In the genomic region with DNA sequence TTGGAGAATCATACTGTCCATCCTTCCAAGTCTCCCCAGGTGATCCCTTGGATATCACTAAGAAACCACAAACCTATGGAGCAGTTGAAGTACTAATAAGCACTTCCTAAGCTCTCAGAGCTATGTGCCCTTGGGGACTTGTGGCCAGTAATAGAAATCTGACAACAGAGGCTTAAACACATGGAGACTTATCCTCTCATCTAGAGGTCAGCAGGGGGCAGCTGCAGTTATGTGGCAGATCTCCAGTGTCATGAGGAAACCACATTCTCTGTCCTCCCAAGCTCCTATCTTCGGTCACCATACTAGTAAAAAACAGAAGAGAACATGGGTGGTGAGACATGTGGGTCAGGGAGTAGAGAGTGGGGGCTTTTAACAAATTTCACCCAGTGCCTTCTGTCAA, we compare ENCODE assay signal across 18 mouse cellular contexts.
A peak's percentile ranks its signal among the peaks of the same experiment; 100 is the strongest.
DNase-seq lines count a peak whose midpoint lies in the region; ATAC-seq lines count a peak whose summit lies in the region.
"Had no signal": no experiment of that assay in that cellular context is flagged by ENCODE, and none has a peak within 500 bp of the region (broad histone marks: within the 10 kb centered on the region; RNA-seq: fewer than 3 reads in every experiment).

No protein-coding gene starts in this region.

- H3K9me3 ChIP-seq in forebrain, embryonic 12.5 days, result no peaks in the 10 kb centered on the region
- H3K9me3 ChIP-seq: heart, embryonic 13.5 days; hindbrain, embryonic 15.5 days; limb, embryonic 15.5 days; stomach, embryonic 15.5 days had no signal

- WGBS in forebrain, embryonic 12.5 days, result 66% methylated on average over 1 of the region's 1 CpGs

- no peak for ATAC-seq in forebrain, embryonic 12.5 days (ENCODE audit: low FRiP score)
- ATAC-seq: forebrain, embryonic 16.5 days had no signal

- no peak overlapping the region for H3K9ac ChIP-seq in forebrain, embryonic 12.5 days
- H3K9ac ChIP-seq: heart, embryonic 13.5 days; hindbrain, embryonic 15.5 days; limb, embryonic 15.5 days; stomach, embryonic 15.5 days had no signal

- no peak overlapping the region for H3K27ac ChIP-seq in forebrain, embryonic 12.5 days
- H3K27ac ChIP-seq: heart, embryonic 13.5 days; hindbrain, embryonic 15.5 days; kidney, postnatal 0 days; limb, embryonic 15.5 days; stomach, embryonic 15.5 days had no signal

- no peak overlapping the region for H3K4me3 ChIP-seq in forebrain, embryonic 12.5 days (replicated peaks)
- H3K4me3 ChIP-seq: heart, embryonic 13.5 days; hindbrain, embryonic 15.5 days; limb, embryonic 15.5 days; stomach, embryonic 15.5 days had no signal

- H3K36me3 ChIP-seq in forebrain, embryonic 12.5 days (replicated peaks), result no peaks in the 10 kb centered on the region
- H3K36me3 ChIP-seq: heart, embryonic 13.5 days; hindbrain, embryonic 15.5 days; limb, embryonic 15.5 days; stomach, embryonic 15.5 days had no signal

- H3K27me3 ChIP-seq in forebrain, embryonic 12.5 days, result no peaks in the 10 kb centered on the region
- H3K27me3 ChIP-seq: heart, embryonic 13.5 days; hindbrain, embryonic 15.5 days; limb, embryonic 15.5 days; stomach, embryonic 15.5 days had no signal

- H3K4me2 ChIP-seq in forebrain, embryonic 12.5 days, result no peak overlapping the region
- H3K4me2 ChIP-seq: heart, embryonic 13.5 days; hindbrain, embryonic 15.5 days; limb, embryonic 15.5 days; stomach, embryonic 15.5 days had no signal

- no peaks in the 10 kb centered on the region for H3K4me1 ChIP-seq in forebrain, embryonic 12.5 days
- H3K4me1 ChIP-seq: heart, embryonic 13.5 days; hindbrain, embryonic 15.5 days; limb, embryonic 15.5 days; stomach, embryonic 15.5 days had no signal

- peak; percentile 10 to 22 for DNase-seq in cerebellum, postnatal 25 days
- no peak for DNase-seq in cerebellum, adult 11 months
- peak; percentile 74 for DNase-seq in 3T3-L1 (ENCODE audit: low read depth, low spot score)
- peak; percentile 57 for DNase-seq in adipocyte (ENCODE audit: low spot score)
- peak; percentile 19 for DNase-seq in kidney, postnatal 14 days
- DNase-seq in layer of hippocampus, postnatal 10 days (ENCODE audit: low spot score in 2 of 2), result no peak
- DNase-seq in adrenal gland, postnatal 10 days, result no peak
- DNase-seq: heart, postnatal 36 days; lung, postnatal 14 days; right cerebral cortex, adult 18-20 months; spleen, adult 18-20 months had no signal

Comparison
In these comparisons a context has a peak if more than half of its experiments do, and no peak if none do; other contexts are left out.
1. DNase-seq: peak in cerebellum, postnatal 25 days (2 of 2), 3T3-L1 (single experiment), adipocyte (single experiment) and kidney, postnatal 14 days (single experiment); none in cerebellum, adult 11 months (single experiment), layer of hippocampus, postnatal 10 days (0 of 2) and adrenal gland, postnatal 10 days (single experiment).